Mouse (Mus musculus): ENCODE measurements around the gene Pbrm1.

Pbrm1 gene

GRCm38 (mm10) chr14:31081147-31081546, 62.2 kb downstream of the Pbrm1 start:
- DNase-seq: no peak

GRCm38 (mm10) chr14:31087433-31087832, 68.5 kb downstream of the Pbrm1 start:
- no peak for DNase-seq

DNA sequence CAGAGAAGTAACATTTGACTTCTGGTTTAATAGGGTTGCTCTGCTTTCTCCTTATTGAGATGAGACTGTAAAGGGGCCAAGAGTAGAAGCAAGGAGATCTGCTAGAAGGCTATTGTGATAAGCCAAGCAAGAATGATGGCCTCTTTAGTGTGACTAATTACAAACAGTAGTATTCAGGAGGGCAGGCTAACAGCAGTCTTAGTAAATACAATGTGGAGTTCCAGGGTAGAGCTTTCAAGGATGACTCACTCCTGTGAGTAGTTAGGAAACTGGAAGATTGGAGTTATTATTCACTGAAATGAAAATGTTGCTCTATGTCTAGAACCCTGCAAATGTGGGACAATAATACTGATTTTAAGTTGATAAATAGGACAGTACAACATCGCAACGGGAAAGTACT, 69.6 kb downstream of the Pbrm1 start:
- DNase-seq: no peak

GRCm38 (mm10) chr14:31089918-31090317, 71.0 kb downstream of the Pbrm1 start:
- no peak for DNase-seq

DNA sequence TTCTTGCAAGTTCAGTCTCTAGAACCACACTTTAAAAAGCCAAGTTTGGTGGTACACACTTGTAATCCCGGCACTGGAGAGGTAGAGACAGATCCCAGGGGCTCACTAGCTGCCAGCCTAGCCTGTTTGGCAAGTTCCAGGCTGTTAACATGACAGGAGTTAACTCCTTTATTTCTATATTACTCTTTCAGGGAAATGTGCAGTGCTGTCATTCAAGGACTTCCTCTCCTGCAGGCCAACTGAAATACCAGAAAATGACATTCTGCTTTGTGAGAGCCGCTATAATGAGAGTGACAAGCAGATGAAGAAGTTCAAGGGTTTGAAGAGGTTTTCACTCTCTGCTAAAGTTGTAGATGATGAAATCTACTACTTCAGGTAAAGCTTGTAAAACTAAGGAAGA, 86.2 kb downstream of the Pbrm1 start:
- no peak for DNase-seq

DNA sequence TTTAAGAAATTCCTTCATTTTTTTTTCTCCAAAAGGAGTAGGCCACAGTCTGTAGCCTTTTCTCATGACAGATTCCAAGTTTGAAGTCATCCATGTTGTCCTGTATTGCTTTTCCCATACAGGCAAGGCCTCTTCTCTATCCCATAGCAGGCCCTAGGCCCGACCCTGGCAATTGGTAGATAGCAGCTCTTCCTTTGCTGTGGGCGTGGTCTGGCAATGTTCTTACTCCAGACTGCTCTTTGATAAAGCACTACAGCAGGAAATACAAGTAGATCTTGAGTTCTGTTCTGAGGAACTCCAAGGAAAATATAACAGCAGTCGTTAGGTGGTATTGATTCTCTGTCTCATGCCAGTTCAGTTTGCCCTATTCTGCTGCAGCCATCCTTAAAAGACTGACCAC, 91.7 kb downstream of the Pbrm1 start:
- no peak for DNase-seq

DNA sequence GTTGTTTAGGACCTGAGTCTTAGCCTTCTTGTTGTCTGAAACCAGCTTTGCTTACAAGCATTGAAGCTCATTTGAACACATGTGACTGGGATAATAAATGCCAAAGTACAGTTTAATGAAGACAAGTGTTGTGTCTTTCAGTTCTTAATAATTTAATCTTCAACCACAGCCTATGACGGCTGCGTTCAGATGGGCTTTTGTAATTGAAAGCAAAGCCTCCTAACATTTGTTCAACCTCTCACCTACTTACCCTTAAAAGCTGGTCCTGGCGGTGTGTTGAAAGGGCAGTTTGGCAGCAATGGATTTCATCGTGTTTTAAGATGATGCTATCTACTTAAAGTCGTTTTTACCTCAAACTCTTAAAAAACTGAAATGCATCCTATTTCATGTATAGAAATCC, 93.2 kb downstream of the Pbrm1 start:
- no peak for DNase-seq

DNA sequence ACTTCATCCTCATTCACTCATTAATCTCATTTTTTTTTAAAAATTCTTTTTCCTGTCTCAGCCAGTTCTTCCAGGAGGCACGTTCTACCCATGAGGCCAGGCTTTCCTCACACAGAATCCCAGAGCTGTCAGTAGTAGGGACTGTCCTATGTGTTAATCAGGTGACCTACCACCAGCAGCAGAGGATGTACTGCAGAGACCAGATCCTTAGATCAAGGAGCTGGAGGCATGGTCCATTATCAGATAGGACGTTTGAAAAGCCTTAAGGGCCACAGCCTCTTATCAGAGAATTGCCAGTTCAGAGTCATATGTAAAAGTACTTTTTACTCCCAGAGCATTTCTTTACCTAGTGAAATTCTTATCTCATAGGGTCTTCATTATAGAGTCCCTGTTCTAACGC, 95.1 kb downstream of the Pbrm1 start:
- no peak for DNase-seq

DNA sequence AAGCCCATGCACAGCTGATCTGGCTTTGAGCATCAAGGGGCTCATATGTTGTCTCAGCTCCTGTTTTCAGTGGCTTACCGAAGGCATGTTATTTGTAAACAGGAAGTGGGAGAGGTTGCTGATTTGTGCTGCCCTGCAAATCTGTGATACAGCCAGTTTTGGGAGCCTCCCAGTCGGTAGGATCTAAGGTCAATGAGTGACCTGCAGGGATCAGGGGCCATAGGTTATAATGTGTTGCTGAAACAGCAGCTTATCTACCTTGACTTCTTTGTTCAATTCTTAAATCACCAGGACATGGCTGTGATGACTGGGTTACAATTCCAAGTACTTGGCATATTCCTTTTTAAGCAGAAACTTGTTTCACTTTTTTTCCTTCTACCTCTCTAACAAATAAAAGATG, 96.6 kb downstream of the Pbrm1 start:
- DNase-seq: no peak

DNA sequence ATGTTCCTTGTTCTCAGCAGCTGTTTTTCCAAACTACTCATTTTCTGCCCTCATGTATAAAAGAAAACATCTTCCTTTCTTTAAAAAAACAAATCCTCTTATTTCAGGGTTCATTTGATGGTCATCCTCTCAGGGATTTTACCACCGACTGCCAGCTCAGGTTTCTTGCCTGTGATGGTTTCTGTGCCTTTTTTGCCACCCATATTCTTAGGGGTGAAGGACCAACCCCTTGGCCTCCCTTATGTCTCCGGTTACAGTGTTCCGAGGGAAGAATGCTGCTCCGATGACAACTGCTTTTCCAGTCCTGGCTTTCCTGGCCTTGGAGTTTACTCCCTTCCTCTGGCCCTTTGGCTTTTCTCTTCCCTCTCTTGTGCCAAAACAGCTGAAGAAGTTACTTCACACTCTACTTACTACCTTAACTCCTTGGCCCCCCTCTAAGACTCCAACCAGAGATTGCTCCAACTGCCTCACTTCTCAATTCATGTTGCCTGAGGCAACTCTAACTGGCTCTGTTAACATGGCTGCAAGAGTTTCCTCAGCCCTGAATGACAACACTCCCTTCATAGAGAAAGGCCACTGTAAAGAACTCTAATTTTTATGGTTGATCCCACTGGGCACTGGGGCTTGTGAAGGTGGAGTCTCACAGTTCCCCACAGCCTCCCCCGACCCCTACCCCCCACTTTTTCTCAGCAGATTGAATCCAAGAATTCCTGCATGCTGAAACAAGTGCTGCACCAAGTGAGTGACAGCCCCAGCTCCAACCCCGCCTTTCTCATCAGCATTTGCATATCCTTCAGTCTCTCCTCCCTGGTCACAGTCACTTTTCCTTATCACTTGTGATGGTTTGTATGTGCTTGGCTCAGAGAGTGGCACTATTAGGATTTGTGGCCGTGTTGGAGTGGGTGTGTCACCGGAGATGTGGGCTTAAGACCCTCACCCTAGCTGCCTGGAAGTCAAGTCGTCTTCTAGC, 106.5 kb downstream of the Pbrm1 start:
- DNase-seq: no peak

GRCm38 (mm10) chr14:31126826-31127225, 107.9 kb downstream of the Pbrm1 start:
- no peak for DNase-seq

DNA sequence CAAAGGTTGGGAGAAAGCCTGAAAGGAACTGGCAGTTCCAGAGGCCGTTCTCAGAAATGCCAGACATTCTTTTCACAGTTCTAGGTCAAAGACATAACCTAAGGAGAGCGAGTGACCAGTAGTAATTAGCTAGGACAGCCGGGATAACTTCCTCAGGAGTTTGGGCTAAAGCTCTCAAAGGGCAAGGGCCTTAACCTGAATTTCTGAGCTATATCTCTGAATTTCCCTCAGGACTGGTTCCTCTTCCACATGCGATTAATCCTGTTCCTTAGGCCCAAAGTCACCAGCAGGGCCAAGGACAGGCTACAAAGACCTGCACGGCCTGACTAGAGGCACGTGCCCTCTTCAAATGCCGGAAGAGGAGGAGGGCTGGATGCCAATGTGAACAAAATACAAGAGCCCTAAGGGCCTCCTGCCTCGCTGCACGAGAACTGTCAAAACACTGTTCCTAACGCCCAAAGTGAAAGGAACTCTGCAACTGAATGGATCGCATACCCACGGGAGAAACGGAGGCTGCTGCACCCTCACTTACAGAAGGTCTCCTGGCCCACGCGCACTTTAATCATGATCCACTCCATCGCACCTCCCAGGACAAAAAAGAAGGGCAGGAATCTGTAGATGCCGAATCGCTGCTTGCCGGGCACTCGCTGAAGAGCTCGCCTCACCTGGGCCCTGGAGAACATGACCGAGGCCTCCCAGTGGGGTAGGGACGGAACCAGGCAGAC, 109.3 kb downstream of the Pbrm1 start:
- DNase-seq: peak; percentile 55

GRCm38 (mm10) chr14:31128826-31129219, 109.9 kb downstream of the Pbrm1 start, which contains the start of gene Smim4:
Gene Smim4 (minus strand): TSS chr14:31128956.
- peak; percentile 97 for DNase-seq

DNA sequence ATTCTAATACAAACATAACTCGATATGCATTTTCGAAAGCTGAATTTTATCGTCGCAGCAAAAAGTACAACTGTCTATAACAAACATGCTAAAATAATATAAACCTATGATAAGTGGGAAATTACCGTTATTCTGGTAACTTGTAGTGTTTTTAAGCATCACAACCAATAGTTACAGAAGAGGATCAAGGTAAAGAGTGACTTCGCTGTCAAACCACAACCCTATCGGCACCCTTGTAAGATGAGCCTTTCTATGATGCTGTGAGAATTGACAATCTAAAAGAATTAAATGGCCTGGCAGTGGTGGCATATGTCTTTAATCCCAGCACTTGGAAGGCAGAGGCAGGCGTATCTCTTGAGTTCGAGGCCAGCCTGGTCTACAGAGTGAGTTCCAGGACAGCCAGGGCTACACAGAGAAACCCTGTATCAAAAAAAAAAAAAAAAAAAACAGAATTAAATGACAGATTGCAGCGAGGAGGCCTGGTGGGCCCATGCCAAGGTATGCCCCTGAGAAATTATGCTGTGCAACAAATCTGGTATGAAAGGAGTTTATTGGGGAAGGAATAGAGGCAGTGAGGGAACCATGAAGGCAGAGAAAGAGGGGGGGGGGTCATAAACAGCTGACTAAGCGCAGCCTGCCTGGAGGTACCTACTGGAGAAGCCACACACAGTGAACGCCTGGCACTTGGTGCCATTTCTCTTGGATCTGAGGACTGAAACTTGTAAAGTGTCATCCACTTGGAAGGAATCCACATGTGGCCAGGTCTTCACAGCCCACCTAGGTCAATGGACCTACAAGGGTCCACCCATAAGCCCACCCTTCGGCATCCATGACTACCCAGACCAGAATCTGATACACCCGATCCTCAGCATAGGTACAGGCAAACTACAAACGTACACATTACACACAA, 110.6 kb downstream of the Pbrm1 start:
- DNase-seq: peak; percentile 58

GRCm38 (mm10) chr14:31130236-31131220, 111.6 kb downstream of the Pbrm1 start, which contains the start of gene Nt5dc2:
Gene Nt5dc2 (plus strand): TSS chr14:31131053.
- DNase-seq: peak; percentile 62

- no peak for DNase-seq
These were observed 112.4 kb downstream of the Pbrm1 start for GRCm38 (mm10) chr14:31131272-31131821.

- DNase-seq: peak; percentile 37
These were observed 113.1 kb downstream of the Pbrm1 start for GRCm38 (mm10) chr14:31132031-31132430.

GRCm38 (mm10) chr14:31132491-31132975, 113.6 kb downstream of the Pbrm1 start:
- no peak for DNase-seq

DNA sequence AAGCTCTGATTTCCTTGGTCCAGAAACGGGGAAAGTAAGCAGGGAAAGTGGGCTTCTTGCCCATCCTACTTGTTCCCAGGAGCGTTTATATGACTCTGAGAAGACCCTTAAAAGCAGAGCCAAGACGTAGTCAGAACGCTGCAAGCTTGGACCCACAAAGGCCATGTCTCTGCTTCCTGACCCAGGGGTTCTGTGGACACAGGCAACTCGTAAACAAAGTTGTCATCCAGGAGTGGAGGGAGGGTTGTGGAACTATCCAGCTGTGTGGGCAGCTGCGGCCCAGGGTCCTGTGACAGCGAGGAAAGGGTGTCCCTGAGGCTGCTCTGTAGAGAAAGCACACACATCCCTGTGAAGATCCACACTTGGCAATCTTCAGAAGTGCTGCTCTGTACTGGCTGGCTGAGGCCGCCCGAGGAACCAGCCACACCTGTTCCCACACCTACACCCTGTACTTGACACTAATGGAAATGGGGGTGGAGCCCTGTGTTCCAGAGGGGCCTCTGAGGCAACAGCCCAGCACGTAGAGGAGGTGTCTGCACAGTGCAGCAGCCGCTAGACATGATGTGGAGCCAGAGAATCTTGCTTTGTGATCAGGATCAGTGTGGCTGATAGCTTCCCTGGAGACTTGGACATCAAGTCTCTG, 114.2 kb downstream of the Pbrm1 start:
- DNase-seq: peak; percentile 12
